Comparison of ENCODE assay signal across 8 mouse cellular contexts in genomic region chr11:87986141-87986741, GRCm38 (mm10). TPM values are rescaled to one million over a fixed set of nuclear protein-coding genes. Genes with fewer than 3 reads are reported as not detected.
DNase-seq lines count a peak whose midpoint lies in the region; ATAC-seq and TF ChIP-seq lines count a peak whose summit lies in the region.

No protein-coding gene starts in this region.

- peak overlapping the region; percentile 86 for H3K4me2 ChIP-seq in liver, embryonic 13.5 days

- no peaks in the 10 kb centered on the region for H3K9me3 ChIP-seq in embryonic facial prominence, embryonic 10.5 days
- H3K9me3 ChIP-seq in liver, embryonic 13.5 days (replicated peaks) = no peaks in the 10 kb centered on the region

- ATAC-seq in liver, embryonic 13.5 days (ENCODE audit: low read depth) = peak; percentile 47

- peak; percentile 48 for TF ChIP-seq CTCF in heart, adult 2 months (IDR thresholded peaks at IDR 0.05)

- peak; percentile 63 for DNase-seq in 416B (ENCODE audit: low read depth)
- DNase-seq in adrenal gland, adult 18-20 months (ENCODE audit: low spot score in 2 of 2) = peak; percentile 70 to 71
- peak; percentile 75 for DNase-seq in embryonic facial prominence, embryonic 10.5 days (ENCODE audit: low spot score)
- DNase-seq in heart, adult 2 months = peak; percentile 82 to 83
- DNase-seq in kidney, adult 18-20 months = peak; percentile 80
- peak; percentile 57 for DNase-seq in liver, embryonic 13.5 days
- peak; percentile 75 for DNase-seq in naive thymus-derived CD4-positive, alpha-beta T cell, adult 2 months (ENCODE audit: low read depth)
- peak; percentile 77 for DNase-seq in testis, postnatal 14 days (ENCODE audit: low spot score)

- H3K36me3 ChIP-seq in embryonic facial prominence, embryonic 10.5 days (replicated peaks) = peaks cover 39% of the 10 kb centered on the region
- peaks cover 6% of the 10 kb centered on the region for H3K36me3 ChIP-seq in heart, adult 2 months (ENCODE audit: control insufficient read depth, insufficient read depth, low read length)
- peaks cover 27% of the 10 kb centered on the region for H3K36me3 ChIP-seq in liver, embryonic 13.5 days

- peak overlapping the region; percentile 99 for H3K27ac ChIP-seq in embryonic facial prominence, embryonic 10.5 days (replicated peaks)
- H3K27ac ChIP-seq in heart, adult 2 months = peak overlapping the region; percentile 97
- peak overlapping the region; percentile 90 for H3K27ac ChIP-seq in liver, embryonic 13.5 days

- peaks cover 35% of the 10 kb centered on the region for H3K4me1 ChIP-seq in embryonic facial prominence, embryonic 10.5 days
- peaks cover 7% of the 10 kb centered on the region for H3K4me1 ChIP-seq in heart, adult 2 months (ENCODE audit: control insufficient read depth, insufficient read depth, low read length)
- peaks cover 39% of the 10 kb centered on the region for H3K4me1 ChIP-seq in liver, embryonic 13.5 days (replicated peaks)

- peak; percentile 46; the same call in 1 of the 2 replicates for TF ChIP-seq POLR2A in heart, adult 2 months (IDR thresholded peaks at IDR 0.05; ENCODE audit: insufficient read depth, low read depth, low read length)

- H3K4me3 ChIP-seq in embryonic facial prominence, embryonic 10.5 days = peak overlapping the region; percentile 100
- peak overlapping the region; percentile 86 for H3K4me3 ChIP-seq in heart, adult 2 months
- peak overlapping the region; percentile 76 for H3K4me3 ChIP-seq in liver, embryonic 13.5 days (replicated peaks)

- intact Hi-C loops in heart, adult 2 months (cut with DNase I) = loop anchor here (1.0 to 10.0 kb wide), 3 partner anchors 61 to 969 kb away; partner anchors contain the start of genes Mrps23, Scpep1 and Srsf1

- H3K27me3 ChIP-seq in embryonic facial prominence, embryonic 10.5 days (replicated peaks; ENCODE audit: low read depth, poor library complexity, severe bottlenecking) = no peaks in the 10 kb centered on the region
- H3K27me3 ChIP-seq in heart, adult 2 months (ENCODE audit: control insufficient read depth, insufficient read depth, low read length) = no peaks in the 10 kb centered on the region
- no peaks in the 10 kb centered on the region for H3K27me3 ChIP-seq in liver, embryonic 13.5 days

- H3K79me2 ChIP-seq in heart, adult 2 months (replicated peaks; ENCODE audit: control insufficient read depth, insufficient read depth, low read length) = peaks cover 3% of the 10 kb centered on the region

- 0 out of 2 replicates have a peak, but pooled peaks have one; percentile 8 for TF ChIP-seq EP300 in heart, adult 2 months (IDR thresholded peaks at IDR 0.05; ENCODE audit: insufficient read depth, low read depth, low read length)

- H3K9ac ChIP-seq in heart, adult 2 months (ENCODE audit: low read depth, low read length) = peak overlapping the region; percentile 98
- H3K9ac ChIP-seq in liver, embryonic 13.5 days = peak overlapping the region; percentile 90

- WGBS in embryonic facial prominence, embryonic 10.5 days = 2% methylated on average over 13 of the region's 13 CpGs
- 5% methylated on average over 13 of the region's 13 CpGs for whole genome bisulfite sequencing in heart, adult 2 months
- WGBS in liver, embryonic 13.5 days (ENCODE audit: insufficient replicate concordance) = 3% methylated on average over 13 of the region's 13 CpGs

RNA-seq across cellular contexts. Expression of gene Dynll2, which starts 1.1 kb away (rescaled TPM):
- 100 to 1,000 TPM; 222 to 233 TPM for total RNA-seq in adrenal gland, adult 18-20 months (2021)
- 27.0 and 28.2 TPM in 2 replicates for polyA plus RNA-seq in embryonic facial prominence, embryonic 10.5 days (2016; fragmentation: Nextera tagmentation; extraction: Ambion mirVana)
- 100 to 1,000 TPM; 361 to 396 TPM for total RNA-seq in heart, adult 2 months (2021)
- polyA plus RNA-seq in heart, adult 2 months (2012; rRNA removed) = 225 and 357 TPM in 2 replicates
- polyA plus RNA-seq in liver, embryonic 13.5 days (2015; fragmentation: Nextera tagmentation; extraction: Ambion mirVana) = 11.2 and 11.5 TPM in 2 replicates

Comparison
In these comparisons a context has a peak if more than half of its experiments do, and no peak if none do; other contexts are left out.
1. Peak in every context shown above with its lines: DNase-seq, ATAC-seq, H3K4me3 ChIP-seq and H3K27ac ChIP-seq.